Mouse (Mus musculus) spleen, postnatal 36 days (tissue): ENCODE results near the gene Snx21.
A peak's percentile ranks its signal among the peaks of the same experiment; 100 is the strongest.

Source experiments
- DNase-seq, 2 experiments: peaks; one replicate each; pipeline ENCODE4 v3.0.0; 2022; ENCODE audit warnings: low spot score in 2 of 2, mixed read lengths in 1 of 2

Gene Snx21

GRCm38 (mm10) chr2:164829090-164829489 is 43.5 kb downstream of the Snx21 start:
- no peak for DNase-seq

DNA sequence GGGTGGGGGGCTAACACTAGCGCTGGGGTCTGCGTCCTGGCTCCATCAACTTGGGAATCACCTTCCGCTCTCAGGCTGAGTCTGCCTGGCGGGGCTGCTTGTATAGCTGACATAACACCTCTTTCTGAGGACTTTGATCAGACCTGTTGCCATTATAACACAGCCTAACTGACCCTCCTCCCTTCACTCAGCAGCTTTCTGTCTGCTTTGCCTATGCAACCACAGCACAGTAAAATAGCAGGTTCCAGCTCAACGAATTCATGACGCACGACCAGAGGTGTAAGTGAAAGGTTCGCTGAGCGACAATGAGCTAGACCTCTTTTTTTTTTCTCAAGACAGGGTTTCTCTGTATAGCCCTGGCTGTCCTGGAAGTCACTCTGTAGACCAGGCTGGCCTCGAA is 45.4 kb downstream of the Snx21 start:
- peak in 1 of 2 experiments; percentile 26 for DNase-seq

- no peak for DNase-seq
Measured at GRCm38 (mm10) chr2:164832032-164832747, 46.6 kb downstream of the Snx21 start.

DNA sequence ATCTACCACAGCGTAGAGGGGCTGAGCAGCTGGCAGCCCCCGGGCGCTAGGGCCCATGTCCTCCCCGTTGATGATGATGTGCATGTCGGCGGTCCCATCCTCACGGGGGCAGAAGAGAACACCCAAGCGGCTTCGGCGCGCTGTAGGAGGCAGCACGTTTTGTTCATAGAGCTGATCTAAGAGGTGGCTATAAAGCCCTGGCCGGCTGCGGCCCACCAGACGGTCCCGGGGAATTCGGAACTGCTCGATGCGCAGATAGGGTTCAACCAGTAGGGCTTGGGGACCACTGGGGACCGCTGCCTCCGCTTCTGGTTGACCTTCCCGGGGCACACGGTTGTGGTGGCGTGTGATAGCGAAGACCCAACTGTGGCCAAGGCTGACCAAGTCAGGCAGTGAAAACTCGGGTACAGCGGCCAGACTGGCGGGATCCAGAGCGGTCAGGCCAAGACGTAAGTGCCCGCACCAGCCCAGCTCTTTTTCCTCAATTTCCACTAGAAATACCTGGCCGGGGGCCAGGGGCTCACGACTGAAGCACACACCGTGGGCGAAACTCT is 47.2 kb downstream of the Snx21 start, which contains the start of gene Ctsa:
Gene Ctsa (plus strand): TSS at position 126 of the 554 bp plus-strand sequence.
- DNase-seq: peak; percentile 83 to 85

- DNase-seq: peak; percentile 81 to 85
Measured at GRCm38 (mm10) chr2:164833314-164833959, 47.8 kb downstream of the Snx21 start, which contains the start of gene Neurl2. TSS of gene Neurl2 (minus strand) at chr2:164833456.

DNA sequence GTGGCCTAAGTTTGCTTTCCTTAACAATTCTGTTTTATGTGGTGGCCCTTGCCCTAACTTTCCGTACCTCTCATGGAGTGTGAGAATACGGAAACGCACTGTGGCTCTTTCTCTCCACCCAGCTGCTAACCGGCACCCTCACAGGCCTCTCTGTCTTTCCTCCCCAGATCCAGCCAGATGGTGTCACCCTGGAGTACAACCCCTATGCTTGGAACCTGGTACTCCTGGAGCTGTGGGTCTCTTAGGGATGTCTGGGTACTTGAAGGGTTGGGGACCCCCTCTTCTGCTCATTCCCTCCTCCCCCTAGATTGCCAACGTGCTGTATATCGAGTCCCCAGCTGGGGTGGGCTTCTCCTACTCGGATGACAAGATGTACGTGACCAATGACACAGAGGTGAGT is 48.9 kb downstream of the Snx21 start:
- peak in 1 of 2 experiments; percentile 31 for DNase-seq

- no peak for DNase-seq
Measured at GRCm38 (mm10) chr2:164835164-164835563, 49.5 kb downstream of the Snx21 start.
